Mouse (Mus musculus): Measurements from ENCODE around the gene Cacna2d4.

Cacna2d4 gene

GRCm38 (mm10) chr6:119312381-119312780, 76.1 kb downstream of the Cacna2d4 start:
- DNase-seq (ENCODE audit: low spot score) = no peak

DNA sequence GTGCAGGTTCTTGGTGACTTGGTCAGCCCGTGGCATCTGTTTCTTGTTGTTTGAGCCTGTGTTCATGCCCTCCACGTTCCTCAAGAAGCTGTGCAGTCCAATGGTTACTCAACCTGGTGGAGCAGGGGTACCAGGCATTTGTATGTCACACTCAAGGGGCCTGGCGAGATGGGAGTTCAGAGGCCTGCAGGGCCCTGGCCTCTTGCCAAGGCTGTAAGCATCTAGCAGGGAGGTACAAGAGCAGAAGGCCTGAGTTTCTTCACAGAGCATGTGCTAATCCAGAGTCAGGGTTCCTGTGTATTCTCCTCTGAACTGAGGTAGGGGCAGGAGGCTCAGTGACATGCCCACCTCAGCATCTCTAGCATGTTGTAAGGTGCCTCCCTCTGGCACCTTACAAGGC, 76.8 kb downstream of the Cacna2d4 start:
- DNase-seq (ENCODE audit: low spot score) = no peak

DNA sequence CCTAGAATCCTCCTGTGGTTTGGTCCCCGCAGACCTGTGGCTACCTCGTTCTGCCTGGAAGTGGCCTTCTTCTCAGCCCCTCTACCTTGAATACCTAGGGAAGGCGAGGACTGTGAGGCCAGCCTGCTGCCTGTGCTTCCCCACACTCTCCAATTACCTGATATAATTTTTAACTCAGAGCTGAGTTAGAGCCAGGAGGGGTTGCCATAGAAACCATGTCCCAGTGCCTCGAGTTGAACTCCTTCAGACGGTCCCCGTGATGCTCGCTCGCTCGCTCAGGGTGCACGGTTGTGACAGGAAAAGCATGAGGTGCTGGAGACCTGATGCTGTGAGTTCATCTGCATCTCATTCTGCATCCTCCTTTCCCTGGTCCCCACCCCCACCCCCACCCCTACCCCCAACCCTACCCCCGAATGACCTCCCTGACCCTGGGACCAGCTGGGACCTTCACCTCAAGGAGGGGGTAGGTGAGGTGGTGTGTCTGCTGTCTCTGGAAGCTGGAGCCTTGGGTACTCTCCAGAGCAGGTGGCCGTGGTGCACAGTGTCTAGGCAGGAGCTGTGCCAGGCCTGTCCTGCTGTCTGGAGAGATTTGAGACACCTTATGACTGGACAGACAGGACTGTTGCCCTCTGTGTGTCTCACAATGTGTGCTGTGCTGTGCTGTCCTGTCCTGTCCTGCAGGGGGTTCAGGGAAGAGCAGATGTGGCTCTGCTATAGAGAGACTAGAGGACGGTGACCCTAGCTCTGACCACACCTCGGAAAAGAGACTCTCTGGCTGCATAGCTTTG, 77.5 kb downstream of the Cacna2d4 start:
- no peak for DNase-seq (ENCODE audit: low spot score)

GRCm38 (mm10) chr6:119314751-119315476, 78.6 kb downstream of the Cacna2d4 start:
- no peak for DNase-seq (ENCODE audit: low spot score)

GRCm38 (mm10) chr6:119318732-119319131, 82.4 kb downstream of the Cacna2d4 start:
- no peak for DNase-seq (ENCODE audit: low spot score)

- DNase-seq (ENCODE audit: low spot score) = no peak
Measured at GRCm38 (mm10) chr6:119319358-119319757, 83.0 kb downstream of the Cacna2d4 start.

DNA sequence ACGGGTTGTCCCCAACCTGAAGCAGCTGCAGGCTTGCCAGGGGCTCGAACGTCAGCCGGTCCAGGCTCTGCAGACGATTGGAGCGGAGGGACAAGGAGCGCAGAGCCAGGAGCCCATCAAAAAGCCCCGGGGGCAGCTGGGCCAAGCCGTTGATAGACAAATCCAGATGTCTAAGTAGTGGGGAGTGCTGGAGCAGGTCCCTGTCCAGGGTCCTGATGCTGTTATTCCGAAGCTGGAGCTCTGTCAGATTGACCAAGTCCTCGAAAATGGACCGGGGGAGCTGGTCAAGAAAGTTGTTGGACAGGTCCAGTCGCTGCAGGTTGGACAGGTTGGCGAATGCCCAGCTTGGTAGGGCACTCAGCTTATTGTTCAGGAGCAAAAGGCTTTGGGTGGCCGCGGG, 84.2 kb downstream of the Cacna2d4 start:
- DNase-seq (ENCODE audit: low spot score) = peak; percentile 57

GRCm38 (mm10) chr6:119321752-119322151, 85.4 kb downstream of the Cacna2d4 start:
- DNase-seq (ENCODE audit: low spot score) = no peak

DNA sequence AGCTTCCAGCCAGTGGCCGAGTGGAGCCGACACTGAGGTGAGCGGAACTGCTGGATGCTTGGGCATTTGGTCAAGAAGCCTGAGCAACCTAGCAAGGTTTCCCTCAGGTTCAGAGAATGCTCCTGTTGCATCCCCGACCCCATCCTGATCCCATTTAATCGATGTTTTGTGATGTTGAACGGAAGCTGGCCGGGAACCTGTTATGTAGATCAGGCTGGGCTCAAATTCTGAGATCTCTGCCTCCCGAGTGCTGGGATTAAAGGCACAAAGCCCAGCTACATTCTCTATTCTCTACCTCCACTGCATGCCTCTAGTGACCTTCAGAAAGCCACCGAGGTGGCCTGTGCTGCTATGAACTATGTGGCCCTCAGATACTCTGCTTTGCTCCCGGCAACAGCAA, 88.5 kb downstream of the Cacna2d4 start:
- no peak for DNase-seq (ENCODE audit: low spot score)

GRCm38 (mm10) chr6:119325978-119326377, 89.7 kb downstream of the Cacna2d4 start:
- DNase-seq (ENCODE audit: low spot score) = no peak

- DNase-seq (ENCODE audit: low spot score) = no peak
Measured at GRCm38 (mm10) chr6:119326541-119326940, 90.2 kb downstream of the Cacna2d4 start.

- DNase-seq (ENCODE audit: low spot score) = no peak
Measured at GRCm38 (mm10) chr6:119328521-119329115, 92.3 kb downstream of the Cacna2d4 start.

GRCm38 (mm10) chr6:119329215-119329714, 92.9 kb downstream of the Cacna2d4 start:
- no peak for DNase-seq (ENCODE audit: low spot score)

- DNase-seq (ENCODE audit: low spot score) = no peak
Measured at GRCm38 (mm10) chr6:119329936-119330335, 93.6 kb downstream of the Cacna2d4 start.

DNA sequence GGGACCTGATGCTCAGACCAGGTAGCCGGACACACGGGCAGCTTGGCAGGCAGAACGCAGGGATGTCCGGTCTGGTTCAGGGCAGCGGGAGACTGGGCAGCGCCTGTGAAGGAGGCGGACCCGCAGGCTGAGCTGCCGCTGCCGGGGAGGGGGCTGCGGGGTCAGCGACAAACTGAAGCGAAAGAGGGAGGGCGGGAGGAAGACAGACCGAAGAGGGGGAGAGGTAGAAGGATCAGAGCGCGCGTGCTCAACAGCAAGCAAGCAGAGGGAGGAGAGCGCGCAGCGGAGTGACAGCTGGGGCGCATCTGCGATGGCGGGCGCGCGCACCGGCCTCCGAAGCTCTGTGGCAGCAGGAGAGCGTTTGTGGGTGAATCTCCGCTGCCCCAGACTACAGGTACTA, 94.2 kb downstream of the Cacna2d4 start, which contains the start of gene Lrtm2:
Gene Lrtm2, minus strand, starts transcription at position 261 of the 400 bp plus-strand sequence.
- DNase-seq (ENCODE audit: low spot score) = no peak

GRCm38 (mm10) chr6:119332111-119332510, 95.8 kb downstream of the Cacna2d4 start:
- no peak for DNase-seq (ENCODE audit: low spot score)

GRCm38 (mm10) chr6:119333202-119333601, 96.9 kb downstream of the Cacna2d4 start:
- no peak for DNase-seq (ENCODE audit: low spot score)

DNA sequence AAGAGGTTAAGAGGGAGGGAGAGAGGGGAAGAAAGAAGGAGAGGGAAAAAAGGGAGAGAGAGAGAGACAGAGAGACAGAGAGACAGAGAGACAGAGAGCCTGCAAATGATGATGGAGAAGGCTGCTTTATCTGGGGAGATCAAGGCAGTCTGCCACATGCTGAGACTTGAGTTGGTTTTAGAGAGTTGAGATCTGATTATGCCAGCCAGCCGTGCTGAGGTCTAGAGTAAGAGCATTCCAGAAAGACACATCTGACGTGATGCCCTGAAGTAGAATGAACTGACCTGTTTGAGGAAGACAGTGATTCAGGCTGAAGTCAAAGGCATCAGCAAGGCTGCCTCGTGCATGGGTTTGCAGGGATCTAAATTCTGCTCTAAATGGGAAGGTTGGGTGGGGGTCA, 97.5 kb downstream of the Cacna2d4 start:
- no peak for DNase-seq (ENCODE audit: low spot score)

DNA sequence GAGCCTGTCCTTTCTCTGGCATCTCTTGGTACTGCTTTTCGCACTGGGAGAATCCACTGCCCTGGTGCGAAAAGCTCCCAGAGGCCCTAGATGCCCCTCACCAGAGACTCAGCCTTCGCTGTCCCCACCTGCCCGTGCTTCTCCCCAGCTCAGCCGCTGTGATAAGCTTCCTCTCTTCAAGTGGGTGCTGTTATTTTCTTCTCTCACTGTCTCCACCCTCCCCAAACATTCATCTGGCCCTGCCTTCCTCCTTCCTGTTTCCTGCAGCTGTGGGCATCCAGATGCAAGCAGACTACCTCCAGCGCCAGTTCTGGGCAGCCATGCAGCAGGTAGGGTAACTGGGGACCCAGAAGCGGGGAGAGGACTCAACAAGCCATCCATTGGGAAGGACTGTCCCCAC, 99.8 kb downstream of the Cacna2d4 start:
- no peak for DNase-seq (ENCODE audit: low spot score)

DNA sequence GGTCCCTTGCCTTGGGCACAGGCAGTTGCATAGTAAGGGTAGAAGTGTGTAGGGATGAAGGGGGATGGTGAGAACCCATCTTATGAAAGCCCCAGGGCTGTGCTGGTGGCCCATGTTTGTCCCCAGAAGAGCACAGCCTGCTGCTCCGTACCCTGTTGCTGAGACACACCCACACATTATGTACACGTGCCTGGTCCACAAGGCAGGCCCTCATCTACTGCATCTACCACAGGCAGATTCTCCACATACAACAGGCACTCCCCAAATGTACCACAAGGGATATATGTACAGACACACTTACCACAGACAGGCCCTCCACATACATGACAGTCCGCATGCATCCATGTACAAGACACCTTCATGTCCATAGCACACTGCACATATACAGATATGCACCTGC, 101.0 kb downstream of the Cacna2d4 start:
- DNase-seq (ENCODE audit: low spot score) = no peak

GRCm38 (mm10) chr6:119338121-119338912, 102.0 kb downstream of the Cacna2d4 start:
- DNase-seq (ENCODE audit: low spot score) = no peak

DNA sequence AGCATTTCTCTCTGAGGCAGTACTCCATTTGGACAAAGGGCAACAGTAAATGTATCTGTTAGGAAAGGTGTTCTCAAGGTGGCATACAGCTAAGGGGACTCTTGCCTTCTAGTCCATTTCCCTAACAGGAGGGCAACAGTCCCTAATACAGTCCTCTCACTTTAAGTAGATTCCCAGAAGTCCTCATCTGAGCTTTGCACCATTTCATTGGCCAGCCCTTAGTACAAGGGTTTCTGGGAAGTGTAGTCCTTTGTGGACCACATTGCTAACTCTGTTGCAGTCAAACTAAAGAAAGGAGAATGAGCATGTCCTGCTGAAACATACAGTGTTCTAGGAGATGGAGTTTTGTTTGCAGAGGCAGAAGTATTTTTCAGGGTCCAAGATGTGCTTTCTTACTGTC, 105.1 kb downstream of the Cacna2d4 start:
- DNase-seq (ENCODE audit: low spot score) = no peak
